Mouse (Mus musculus): ENCODE measurements around the gene Zrsr1. TPM values are rescaled to one million over a fixed set of nuclear protein-coding genes. Genes with fewer than 3 reads are reported as not detected.
A peak's percentile ranks its signal among the peaks of the same experiment; 100 is the strongest.

Gene Zrsr1
- total and polyA plus RNA-seq, 3 experiments, result 10.4 to 15.8 TPM; not detected in 1

DNA sequence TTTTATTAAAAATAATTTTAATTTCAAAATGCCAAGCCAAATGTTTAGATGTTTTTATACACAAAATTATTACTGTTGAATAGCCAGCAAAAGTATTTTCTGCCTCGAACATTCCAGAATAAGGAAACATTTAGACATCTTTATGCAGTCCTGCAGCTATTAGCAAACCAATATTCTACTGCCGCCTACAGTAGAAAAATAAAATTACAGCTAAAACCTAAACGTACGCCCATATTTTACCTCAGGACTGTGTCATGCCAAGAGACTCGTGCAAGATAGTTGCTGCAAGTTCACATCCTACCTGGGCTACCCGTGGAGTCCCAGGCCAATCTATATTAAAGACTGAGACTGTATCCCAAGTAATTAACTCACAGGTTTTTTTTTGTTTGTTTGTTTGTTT is 2.3 kb upstream of the Zrsr1 start:
- H3K4me3 ChIP-seq (ENCODE audit: control insufficient read depth in 1 of 2, insufficient read depth in 1 of 2, low read depth in 2 of 2, low read length in 2 of 2), result no peak overlapping the region
- H3K27me3 ChIP-seq (ENCODE audit: control insufficient read depth in 1 of 2, insufficient read depth in 2 of 2, low read length in 2 of 2), result no peaks in the 10 kb centered on the region
- TF ChIP-seq SMC3 (IDR thresholded peaks at IDR 0.05; ENCODE audit: low read depth, low read length), result peak; percentile 80
- peak; percentile 54; the same call in 1 of the 2 replicates for TF ChIP-seq SIN3A (IDR thresholded peaks at IDR 0.05; ENCODE audit: low read length)
- TF ChIP-seq MYB (IDR thresholded peaks at IDR 0.05; ENCODE audit: low read depth, low read length), result no peak
- peak; percentile 84 for TF ChIP-seq ZC3H11A (IDR thresholded peaks at IDR 0.05; ENCODE audit: low read depth, low read length)
- no peak for TF ChIP-seq CHD2 (IDR thresholded peaks at IDR 0.05; ENCODE audit: low read length)
- TF ChIP-seq HCFC1 (IDR thresholded peaks at IDR 0.05; ENCODE audit: low read depth, low read length), result 0 out of 2 replicates have a peak, but pooled peaks have one; percentile 15
- peak in 2 of 3 experiments; percentile 83 to 85; a peak in 4 of 6 replicates for TF ChIP-seq CTCF (IDR thresholded peaks at IDR 0.05 in 2 of 3, conservative IDR thresholded peaks at IDR 0.05 in 1 of 3; ENCODE audit: control insufficient read depth in 1 of 3, insufficient read depth in 1 of 3, low read depth in 2 of 3, low read length in 3 of 3, poor library complexity in 1 of 3, severe bottlenecking in 1 of 3)
- TF ChIP-seq ZNF384 (IDR thresholded peaks at IDR 0.05; ENCODE audit: low read depth, low read length), result no peak
- TF ChIP-seq RAD21 (IDR thresholded peaks at IDR 0.05; ENCODE audit: low read depth, low read length), result peak; percentile 94
- TF ChIP-seq POLR2AphosphoS2 (IDR thresholded peaks at IDR 0.05; ENCODE audit: low read length), result no peak
- peaks cover 0 to 4% of the 10 kb centered on the region in 2 experiments; a peak in 1 of 4 replicates for H3K4me1 ChIP-seq (ENCODE audit: control insufficient read depth in 1 of 2, insufficient read depth in 2 of 2, low read length in 2 of 2)
- H3K9ac ChIP-seq (ENCODE audit: control insufficient read depth, low read depth, low read length, poor library complexity, severe bottlenecking), result no peak overlapping the region; the same call in 1 of the 2 replicates
- no peaks in the 10 kb centered on the region for H3K9me3 ChIP-seq (replicated peaks; ENCODE audit: insufficient read depth, low read length)
- H3K36me3 ChIP-seq (ENCODE audit: control insufficient read depth in 1 of 2, insufficient read depth in 2 of 2, low read length in 2 of 2), result peaks cover 0 to 7% of the 10 kb centered on the region in 2 experiments; a peak in 1 of 4 replicates
- H3K79me2 ChIP-seq (ENCODE audit: control insufficient read depth, insufficient read depth, low read length, poor library complexity), result peaks cover 21% of the 10 kb centered on the region
- no peak overlapping the region for H3K27ac ChIP-seq (ENCODE audit: control insufficient read depth, low read depth, low read length)
- peak; percentile 83 for DNase-seq (ENCODE audit: low read depth, low spot score)

- peaks cover 27% of the 10 kb centered on the region for H3K79me2 ChIP-seq (ENCODE audit: control insufficient read depth, insufficient read depth, low read length, poor library complexity)
- no peaks in the 10 kb centered on the region for H3K9me3 ChIP-seq (replicated peaks; ENCODE audit: insufficient read depth, low read length)
- H3K27me3 ChIP-seq (ENCODE audit: control insufficient read depth in 1 of 2, insufficient read depth in 2 of 2, low read length in 2 of 2), result no peaks in the 10 kb centered on the region
- DNase-seq (ENCODE audit: low read depth, low spot score), result no peak
- no peak overlapping the region; the same call in 1 of the 2 replicates for H3K27ac ChIP-seq (ENCODE audit: control insufficient read depth, low read depth, low read length)
- no peak for TF ChIP-seq TBP (IDR thresholded peaks at IDR 0.05; ENCODE audit: low read depth, low read length)
- no peak for TF ChIP-seq NRF1 (IDR thresholded peaks at IDR 0.05; ENCODE audit: insufficient read depth, low read depth, low read length, poor library complexity, severe bottlenecking)
- TF ChIP-seq MXI1 (IDR thresholded peaks at IDR 0.05; ENCODE audit: low read depth, low read length), result no peak
- TF ChIP-seq EP300 (IDR thresholded peaks at IDR 0.05; ENCODE audit: low read depth in 1 of 2, low read length in 2 of 2), result no peak
- no peak for TF ChIP-seq CTCF (IDR thresholded peaks at IDR 0.05 in 2 of 3, conservative IDR thresholded peaks at IDR 0.05 in 1 of 3; ENCODE audit: control insufficient read depth in 1 of 3, insufficient read depth in 1 of 3, low read depth in 2 of 3, low read length in 3 of 3, poor library complexity in 1 of 3, severe bottlenecking in 1 of 3)
- TF ChIP-seq E2F4 (IDR thresholded peaks at IDR 0.05; ENCODE audit: borderline replicate concordance, low read depth, low read length), result no peak
- no peak for TF ChIP-seq MAX (IDR thresholded peaks at IDR 0.05; ENCODE audit: low read length)
- TF ChIP-seq GABPA (IDR thresholded peaks at IDR 0.05; ENCODE audit: low read depth, low read length), result no peak
- no peak for TF ChIP-seq RCOR1 (IDR thresholded peaks at IDR 0.05; ENCODE audit: low read depth, low read length)
- no peak for TF ChIP-seq USF1 (IDR thresholded peaks at IDR 0.05; ENCODE audit: low read depth, low read length)
- no peak for TF ChIP-seq ZKSCAN1 (IDR thresholded peaks at IDR 0.05; ENCODE audit: low read depth, low read length)
- TF ChIP-seq POLR2AphosphoS2 (IDR thresholded peaks at IDR 0.05; ENCODE audit: low read length), result no peak
- TF ChIP-seq ZNF384 (IDR thresholded peaks at IDR 0.05; ENCODE audit: low read depth, low read length), result no peak
- TF ChIP-seq KAT2A (conservative IDR thresholded peaks at IDR 0.05; ENCODE audit: low read depth, low read length), result no peak
- TF ChIP-seq MYC (IDR thresholded peaks at IDR 0.05; ENCODE audit: low read depth, low read length), result no peak
- no peak for TF ChIP-seq HCFC1 (IDR thresholded peaks at IDR 0.05; ENCODE audit: low read depth, low read length)
- TF ChIP-seq CHD2 (IDR thresholded peaks at IDR 0.05; ENCODE audit: low read length), result no peak
- no peak for TF ChIP-seq TAL1 (IDR thresholded peaks at IDR 0.05; ENCODE audit: low read length)
- no peak for TF ChIP-seq UBTF (IDR thresholded peaks at IDR 0.05; ENCODE audit: borderline replicate concordance, insufficient read depth, low read depth, low read length)
- no peak overlapping the region for H3K4me3 ChIP-seq (ENCODE audit: control insufficient read depth in 1 of 2, insufficient read depth in 1 of 2, low read depth in 2 of 2, low read length in 2 of 2)
- H3K4me1 ChIP-seq (ENCODE audit: control insufficient read depth in 1 of 2, insufficient read depth in 2 of 2, low read length in 2 of 2), result peaks cover 0 to 6% of the 10 kb centered on the region in 2 experiments; a peak in 2 of 4 replicates
- no peak overlapping the region for H3K9ac ChIP-seq (ENCODE audit: control insufficient read depth, low read depth, low read length, poor library complexity, severe bottlenecking)
- H3K36me3 ChIP-seq (ENCODE audit: control insufficient read depth in 1 of 2, insufficient read depth in 2 of 2, low read length in 2 of 2), result peaks cover 0 to 6% of the 10 kb centered on the region in 2 experiments; a peak in 3 of 4 replicates
These were observed 1.3 kb upstream of the Zrsr1 start for GRCm38 (mm10) chr11:22970546-22970945.

Measured in MEL (cell line).